Mouse (Mus musculus) hindlimb bud, embryonic 11.5 days (tissue): ENCODE measurements around the gene Cyp2d11.
A peak's percentile ranks its signal among the peaks of the same experiment; 100 is the strongest.
"Not testable (repeated sequence)": the region's sequence is repeated elsewhere in the genome, so short reads cannot be mapped to it uniquely, and the experiment has no call there.

Experiments
- DNase-seq: peaks from one replicate; pipeline ENCODE4 v3.0.0-alpha.2; 2012; ENCODE audit warnings: low read depth, low spot score; ENCODE audit errors: extremely low spot score

Gene Cyp2d11

DNA sequence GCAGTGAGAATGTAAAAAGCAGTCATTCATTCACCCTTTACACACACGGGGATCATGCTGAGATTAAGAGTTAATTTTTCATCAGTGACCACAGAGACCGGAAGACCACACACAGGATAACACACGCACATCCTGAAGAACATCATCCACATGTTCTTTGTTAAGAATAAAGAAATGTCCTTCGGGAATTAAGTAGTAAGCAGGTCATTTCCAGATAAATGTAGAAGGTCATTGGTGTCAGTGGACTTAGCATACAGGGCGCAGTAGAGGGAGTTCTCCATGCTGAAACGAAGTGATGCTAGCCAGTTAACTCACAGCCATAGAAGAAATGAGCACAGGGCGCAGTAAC lies 13.1 kb downstream of the Cyp2d11 start:
- DNase-seq = no peak

DNA sequence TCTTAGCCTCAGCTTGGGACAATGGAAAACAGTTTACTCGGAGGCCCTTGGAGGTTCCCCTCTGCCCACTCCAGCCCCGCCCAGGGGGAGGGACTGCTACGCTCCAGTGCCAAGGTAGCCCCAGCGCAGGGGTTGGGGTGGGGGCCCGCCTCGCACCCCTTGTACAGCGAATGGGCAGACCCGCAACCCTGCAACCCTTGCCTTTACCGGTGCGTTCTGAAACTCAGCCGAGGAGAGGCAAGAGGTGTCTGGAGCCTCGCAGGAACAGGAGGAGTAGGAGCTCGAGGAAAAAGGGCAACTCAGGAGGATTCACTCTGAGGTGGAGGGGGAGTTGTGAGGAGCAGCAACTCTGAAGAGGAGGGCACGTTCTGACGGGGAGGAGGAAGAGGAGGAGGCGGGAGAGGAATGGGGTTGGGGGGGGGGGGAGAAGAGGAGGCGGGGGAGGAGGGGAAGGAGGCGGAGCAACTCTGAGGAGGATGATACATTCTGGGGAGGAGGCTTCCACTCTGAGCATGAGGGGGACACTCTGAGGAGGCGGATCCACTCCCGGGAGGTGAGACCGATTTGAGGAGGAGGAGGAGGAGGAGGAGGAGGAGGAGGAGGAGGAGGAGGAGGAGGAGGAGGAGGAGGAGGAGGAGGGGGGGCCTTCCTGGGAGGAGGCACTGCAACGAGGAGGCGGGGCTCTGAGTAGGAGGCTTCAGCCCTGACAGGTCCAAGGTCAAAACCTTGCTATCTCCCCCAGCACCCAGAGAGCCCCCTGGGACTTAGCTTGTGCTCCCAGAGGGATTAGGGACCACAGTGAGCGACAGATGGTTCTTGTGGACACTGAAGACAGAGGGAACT lies 13.7 kb downstream of the Cyp2d11 start, which contains the start of gene Cyp2d22:
Cyp2d22 (minus strand) TSS at position 390 of the 843 bp plus-strand sequence.
- DNase-seq = no peak

DNA sequence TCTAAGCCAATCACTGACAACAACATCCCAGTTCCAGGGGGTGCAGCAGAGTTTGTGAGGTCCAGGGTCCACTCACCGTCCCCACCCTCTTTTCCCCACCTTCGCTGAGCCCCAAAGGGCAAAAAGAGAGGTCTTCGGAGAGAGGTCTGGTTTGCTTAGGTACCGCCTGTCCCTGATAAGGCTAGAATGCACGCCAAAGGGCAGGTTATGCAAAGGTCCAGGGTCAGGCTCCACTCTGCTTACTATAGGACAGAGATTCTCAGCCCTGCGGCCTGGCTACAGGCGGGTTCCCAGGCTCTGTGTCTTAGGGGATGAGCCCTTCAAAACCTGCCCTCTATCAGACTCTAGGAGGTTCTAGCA lies 14.3 kb downstream of the Cyp2d11 start:
- no peak for DNase-seq

DNA sequence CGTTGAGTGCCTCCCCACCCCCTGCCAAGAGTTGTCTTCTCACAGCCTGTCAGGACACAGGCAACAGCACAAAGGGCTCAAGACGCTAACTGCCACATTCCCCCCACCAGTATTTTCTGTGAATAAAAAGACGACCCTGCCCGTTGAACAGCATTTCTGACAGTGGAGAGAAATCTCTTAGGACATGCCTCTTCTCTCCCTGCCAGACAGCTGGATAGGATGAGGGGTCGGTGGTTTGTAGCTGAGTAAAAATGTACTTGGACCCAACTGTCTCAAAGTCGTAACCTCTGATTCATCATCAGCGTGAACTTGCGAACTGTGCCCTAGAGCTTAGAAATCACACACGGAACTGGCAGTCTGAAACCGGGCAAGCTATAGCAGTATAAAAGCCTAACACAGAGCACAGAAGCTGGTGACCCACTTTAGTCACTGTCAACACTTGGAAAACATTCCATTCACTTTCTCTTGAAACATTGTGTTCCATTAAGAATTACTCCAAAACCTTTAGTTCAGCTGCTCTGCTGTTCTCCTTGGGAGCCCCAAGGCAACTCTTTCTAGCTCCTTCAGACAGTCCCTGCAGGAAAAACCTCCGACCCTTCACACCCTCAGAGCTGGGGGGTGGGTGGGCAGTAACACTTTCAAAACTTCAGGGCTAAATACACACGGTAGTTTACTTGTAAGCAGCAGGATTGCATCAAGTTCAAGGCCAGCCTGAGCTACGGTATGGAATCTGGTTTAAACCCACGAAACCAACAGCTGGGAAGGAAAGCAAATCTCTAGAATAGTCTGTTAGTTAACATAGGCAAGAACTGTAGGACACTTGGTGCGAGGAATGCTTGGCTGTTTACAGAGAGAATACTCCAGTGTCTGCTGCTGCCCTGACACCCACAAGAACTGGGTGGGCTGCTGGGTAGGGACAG lies 15.3 kb downstream of the Cyp2d11 start:
- DNase-seq = no peak

DNA sequence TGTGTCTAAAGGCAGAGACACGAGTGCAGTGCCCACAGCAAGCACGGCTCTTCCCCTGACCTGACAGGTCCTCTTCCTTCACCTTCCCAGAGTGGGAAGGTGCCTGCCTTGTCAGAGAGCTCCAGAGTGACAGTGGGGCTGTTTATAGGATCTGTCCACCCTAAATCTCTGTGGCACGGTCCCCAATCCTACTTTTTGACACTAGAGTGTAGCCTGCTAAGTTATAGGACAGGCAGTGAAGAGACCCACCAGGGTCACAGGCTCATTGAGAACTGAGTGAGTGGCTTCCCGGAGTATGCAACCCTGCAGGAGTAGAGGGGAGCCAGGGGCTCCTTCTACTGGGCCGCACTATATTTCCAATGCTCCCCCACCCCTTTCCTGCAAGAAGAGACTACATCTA lies 16.1 kb downstream of the Cyp2d11 start:
- no peak for DNase-seq

DNA sequence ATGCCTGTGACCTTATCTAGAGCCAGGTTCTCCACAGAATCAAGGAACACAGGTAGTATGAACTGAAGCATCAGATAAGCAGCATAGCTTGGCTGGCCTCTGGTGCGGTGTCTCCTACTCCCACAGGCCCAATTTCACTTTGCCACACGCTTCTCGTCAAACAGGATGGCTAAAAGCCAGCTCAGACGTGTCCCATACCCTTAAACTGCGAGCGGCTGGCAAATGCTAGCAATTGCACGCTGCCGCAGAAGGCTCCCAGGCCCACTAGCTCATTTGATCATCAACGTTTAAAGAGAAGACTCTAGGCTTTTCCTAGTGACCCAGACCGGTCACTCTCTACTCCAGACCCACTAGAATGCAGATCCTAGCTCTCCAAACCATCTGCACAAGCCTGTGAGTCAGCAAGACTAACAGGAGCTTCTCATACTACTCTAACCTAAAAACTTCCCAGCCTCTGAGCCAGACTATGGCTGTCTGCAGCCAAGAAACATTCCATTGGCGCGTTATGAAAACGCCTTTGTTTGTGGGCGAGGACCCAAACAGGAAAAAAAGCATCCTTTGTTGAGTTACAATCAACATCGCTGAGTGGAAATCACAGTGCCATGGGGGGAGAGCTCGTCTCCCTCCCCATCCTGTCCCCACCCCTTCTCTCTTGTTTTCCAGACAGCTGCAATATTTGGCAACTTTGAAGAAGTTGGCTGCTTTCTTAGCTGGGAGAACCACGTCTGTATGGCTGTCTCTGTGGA lies 17.3 kb downstream of the Cyp2d11 start:
- no peak for DNase-seq

DNA sequence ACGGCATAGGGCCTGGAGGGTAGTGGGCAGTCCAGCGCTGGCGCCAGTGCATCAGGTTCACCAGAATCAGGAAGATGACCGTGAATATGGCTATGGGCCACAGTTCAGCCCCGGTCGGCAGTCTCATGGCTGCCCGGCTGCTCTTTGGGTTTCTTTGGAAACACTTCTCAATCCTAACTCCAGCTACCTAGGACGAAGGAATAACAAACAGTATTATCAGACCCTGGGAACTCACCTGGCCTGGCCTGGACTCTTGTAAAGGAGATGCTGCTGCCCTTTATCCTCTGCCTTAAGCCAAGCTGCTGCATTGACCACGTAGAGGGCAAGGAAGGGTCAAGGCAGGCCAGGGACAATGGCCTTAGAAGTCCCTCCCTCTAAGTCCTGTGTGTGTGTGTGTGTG lies 18.0 kb downstream of the Cyp2d11 start:
- no peak for DNase-seq

DNA sequence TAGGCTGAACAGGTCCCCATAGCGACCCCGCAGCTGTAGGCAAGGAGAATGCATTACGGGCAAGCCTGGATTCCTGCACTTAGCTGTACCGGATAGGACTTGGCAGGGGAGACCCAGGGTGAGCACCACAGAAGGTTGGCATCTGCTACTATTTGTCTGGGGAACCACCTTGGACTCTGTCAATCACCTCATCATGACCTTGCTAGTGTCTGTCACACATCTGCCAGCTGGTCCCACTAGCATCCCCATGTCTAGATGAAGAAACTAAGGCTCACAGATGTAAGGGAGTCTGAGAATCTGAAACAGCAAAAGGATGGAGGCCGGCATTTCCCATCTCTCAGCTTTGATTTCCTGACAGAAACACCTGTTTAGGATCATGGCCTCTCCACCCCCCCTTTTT lies 19.4 kb downstream of the Cyp2d11 start:
- DNase-seq = no peak

DNA sequence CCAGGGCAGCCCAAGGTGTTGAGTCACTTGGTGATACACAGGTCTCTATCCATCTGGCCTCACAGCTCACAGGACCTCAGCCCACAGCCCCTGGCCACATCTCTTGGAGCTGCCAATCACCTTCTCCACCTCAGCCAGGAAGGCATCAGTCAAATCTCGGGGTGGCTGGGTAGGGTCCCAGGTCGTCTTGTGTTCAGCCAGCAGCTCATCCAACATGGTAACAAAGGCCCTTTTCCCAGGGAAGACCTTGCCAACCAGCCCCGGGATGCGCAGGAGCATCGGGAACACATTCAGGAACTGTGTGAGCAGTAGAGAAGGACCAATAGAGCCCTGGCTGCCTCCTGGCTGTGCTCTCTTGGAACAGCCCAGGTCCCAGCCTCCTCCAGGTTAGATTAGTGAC lies 20.8 kb downstream of the Cyp2d11 start:
- no peak for DNase-seq

DNA sequence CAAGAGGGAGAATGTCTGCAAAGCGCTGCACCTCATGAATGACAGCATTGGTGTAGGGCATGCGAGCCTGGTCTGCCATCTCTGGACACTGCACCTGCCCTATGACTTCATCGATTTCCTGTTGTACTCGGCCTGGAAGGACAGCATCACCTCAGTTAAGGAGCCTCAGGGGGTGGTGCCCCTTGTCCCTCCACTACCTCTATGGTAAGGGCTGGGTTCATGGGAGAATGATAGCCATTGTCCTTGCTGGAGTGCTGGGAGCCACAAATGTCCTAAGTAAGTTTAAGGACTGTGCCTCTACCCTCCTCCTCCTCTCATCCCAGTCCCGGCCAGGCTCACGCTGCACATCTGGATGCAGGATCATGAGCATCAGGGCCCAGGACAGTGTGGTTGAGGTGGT lies 21.4 kb downstream of the Cyp2d11 start:
- DNase-seq = no peak

DNA sequence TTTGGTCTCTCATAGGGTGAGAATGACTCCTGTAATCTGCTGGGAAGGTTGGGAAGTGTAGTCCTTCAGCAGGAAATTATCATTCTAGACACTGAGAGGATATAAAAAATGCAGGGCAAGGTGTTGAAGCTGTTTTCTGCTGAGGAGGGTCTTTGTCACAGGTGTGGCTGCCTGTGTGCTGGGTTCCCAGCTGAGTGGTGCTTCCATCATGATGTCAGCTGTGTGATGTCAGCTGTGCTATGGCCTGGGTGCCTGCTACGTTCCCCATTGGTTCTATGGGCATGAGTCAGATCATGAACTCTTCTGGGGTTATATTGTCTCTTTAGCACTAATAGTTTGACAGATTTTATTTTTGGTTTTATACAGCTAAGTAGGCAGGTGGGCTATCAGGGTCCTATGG lies 25.0 kb downstream of the Cyp2d11 start:
- no peak for DNase-seq

DNA sequence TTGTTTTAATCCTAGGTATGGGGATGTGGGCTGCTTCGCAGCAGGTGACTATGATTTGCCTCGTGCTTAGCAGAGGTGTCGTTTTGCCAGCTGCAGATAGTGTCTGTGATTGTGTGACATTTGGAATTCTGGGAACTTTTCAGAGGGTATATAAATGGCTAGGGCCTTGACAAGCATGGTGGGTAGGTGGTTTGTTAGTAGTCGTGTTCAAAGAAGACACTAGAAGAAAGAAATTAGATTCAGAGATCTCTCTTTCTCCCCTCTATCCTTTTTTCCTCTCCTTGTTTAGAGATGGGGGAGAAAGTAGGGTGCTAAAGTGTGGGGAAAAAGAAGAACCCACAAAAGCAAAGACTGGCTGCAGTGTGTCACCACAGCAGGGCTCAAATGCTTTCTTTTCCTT lies 25.7 kb downstream of the Cyp2d11 start:
- DNase-seq = no peak

DNA sequence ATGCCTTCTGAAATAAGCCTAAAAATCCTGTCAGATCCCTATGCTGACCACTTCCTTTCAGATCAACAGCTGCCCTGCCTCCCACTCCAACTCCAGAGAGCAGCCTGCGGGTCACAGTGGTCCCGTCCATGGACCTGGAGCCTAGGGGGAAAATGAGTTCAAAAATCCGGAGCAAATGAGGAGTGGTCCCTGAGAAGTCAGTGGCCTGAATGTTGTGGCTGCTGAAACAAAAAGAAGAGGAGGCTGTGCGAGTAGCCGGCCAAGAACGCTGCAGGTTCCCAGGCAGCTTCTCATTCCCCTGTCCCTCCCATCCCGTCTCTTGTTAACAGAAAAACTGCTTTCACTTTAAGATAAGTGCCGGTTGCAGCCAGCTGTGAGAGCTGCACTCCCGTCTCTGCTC lies 29.3 kb downstream of the Cyp2d11 start:
- DNase-seq = not testable (repeated sequence)

DNA sequence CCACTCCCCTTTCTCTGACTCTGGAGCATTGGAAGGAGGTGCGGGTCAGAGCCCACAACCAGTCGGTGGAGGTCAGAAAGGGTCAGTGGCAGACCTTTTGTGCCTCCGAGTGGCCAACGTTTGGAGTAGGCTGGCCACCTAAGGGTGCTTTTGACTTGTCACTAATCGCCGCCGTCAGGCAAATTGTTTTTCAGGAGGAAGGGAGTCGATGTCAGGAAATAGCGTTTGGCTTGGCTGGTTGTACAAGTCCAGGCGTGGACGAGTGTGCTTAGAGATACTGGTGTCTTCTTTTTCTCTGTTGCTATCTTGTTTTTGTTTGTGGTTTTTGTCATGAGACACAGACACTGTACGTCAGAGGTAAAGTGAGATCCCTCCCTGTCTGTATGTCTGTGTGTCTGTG lies 30.0 kb downstream of the Cyp2d11 start:
- DNase-seq = not testable (repeated sequence)

DNA sequence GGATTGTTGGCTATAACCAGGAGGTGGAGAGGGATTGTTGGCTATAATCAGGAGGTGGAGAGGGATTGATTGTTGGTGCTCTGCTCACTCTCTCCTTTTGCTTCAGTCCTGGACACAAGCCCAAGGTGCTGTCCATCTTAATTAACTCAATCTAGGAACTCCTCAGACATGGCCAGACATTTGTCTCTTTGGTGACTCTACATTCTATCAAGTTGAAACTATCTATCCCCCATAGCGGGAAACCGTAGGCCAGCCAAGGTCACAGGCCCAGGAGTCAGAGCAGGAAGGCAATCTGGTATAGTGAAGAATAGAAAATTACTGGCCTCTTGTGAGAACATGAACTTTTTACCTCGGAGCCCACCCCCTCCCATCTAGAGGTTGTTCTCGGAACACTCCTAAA lies 31.6 kb downstream of the Cyp2d11 start:
- DNase-seq = no peak

DNA sequence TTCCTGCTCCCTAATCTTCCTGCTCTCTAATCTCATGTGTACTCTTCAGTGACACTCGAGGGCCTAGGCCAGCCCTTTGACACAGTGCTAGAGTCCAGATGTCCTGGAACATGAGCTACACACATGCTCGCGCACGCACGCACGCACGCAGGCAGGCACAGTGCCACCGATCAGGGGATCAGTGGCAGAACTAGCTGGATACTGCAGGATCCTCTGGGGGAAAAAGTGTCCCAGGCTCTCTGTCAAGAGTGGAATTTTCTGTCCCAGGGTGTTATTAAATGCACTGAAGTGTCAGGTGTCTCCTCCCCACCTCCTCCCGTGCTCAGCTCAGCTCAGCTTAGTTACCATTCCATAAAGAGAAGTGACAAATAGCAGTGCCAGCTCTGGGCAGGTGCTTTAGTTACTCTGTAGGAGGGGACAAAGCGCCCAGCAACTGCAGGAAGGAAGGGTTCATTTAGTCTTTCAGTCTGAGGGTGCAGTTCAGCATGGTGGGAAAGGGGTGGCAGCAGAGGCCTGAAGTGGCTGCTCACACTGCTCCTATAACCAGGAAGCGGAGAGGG lies 32.3 kb downstream of the Cyp2d11 start:
- no peak for DNase-seq

DNA sequence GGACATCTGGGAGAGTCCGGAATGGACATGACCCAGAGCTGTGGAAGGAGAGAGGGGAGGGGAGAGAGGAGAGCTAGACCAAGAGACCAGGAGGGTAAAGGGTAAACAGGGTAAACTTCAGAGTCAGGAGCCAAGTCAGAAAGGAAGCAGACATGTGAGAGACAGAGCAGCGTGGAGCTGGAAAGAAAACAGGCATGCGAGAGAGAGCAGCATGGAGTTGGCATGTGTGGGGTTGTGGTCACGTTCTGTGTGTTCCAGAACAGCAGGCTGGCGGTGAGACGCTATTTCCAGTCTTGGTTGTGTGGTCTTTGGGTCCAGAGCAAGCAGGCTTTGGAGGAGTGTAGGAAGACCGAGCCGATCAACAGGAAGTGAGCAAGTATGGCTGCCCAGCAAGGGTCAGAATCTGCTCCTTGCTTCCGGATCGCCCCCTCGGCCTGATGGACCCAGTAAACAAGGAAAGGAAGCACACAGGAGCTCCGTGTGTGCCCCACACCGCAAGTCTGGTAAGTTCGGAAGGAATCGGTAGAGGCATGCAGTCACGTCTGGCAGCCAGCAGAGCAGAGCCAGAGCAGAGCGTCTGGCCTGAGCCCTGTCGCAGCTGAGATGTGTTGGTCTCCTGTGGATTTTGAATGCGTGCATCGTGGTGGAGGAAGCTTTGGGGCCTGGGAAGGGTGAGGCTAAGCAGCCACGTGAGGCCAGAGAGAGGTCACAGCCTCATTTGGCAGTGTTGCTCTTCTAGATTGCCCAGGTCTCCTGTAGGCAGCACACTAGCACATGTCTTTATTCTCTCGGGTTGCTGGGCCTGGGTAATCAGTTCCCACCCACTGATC lies 35.2 kb downstream of the Cyp2d11 start:
- no peak for DNase-seq

DNA sequence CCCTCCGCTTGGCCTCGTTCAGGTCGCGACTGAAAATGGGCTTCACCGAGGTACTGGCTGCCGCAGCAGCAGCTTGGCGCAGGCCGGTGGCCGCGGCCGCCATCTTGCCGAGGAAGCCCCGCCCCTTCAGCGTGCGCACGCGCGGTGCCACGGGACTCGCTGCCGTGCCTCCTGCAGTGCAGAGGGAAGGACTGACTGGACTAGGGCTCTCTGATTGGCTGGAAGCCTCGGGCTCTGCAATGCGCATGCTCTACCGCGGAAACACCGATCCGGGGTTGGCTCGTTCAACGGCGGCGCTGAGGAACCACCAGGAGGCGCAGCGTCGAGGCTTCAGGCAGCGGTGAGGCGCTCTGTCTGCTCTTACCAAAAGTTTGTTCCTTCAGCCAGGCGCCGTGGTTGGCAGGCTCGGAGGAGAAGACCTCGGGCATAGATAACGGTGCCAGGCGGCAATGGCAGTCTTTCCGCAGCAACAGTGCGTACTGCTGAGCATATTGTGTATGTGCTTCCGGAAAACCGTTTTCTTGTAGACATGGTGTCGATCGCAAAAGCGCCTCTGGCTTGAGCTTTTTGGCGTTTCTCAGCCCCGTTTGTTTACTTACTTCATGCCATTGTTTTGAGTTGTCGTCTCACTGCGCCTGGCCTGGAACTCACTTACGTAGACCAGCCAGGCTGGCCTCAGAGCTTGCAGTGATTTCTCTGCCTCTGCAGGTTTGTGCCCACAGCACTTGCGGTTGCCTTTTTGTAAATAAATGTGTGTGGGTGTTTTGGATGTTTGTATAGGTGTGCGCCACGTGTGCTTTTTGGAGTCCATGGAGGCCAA lies 39.5 kb downstream of the Cyp2d11 start, which contains the start of gene Ndufa6:
Ndufa6 (minus strand) TSS at position 197 of the 820 bp plus-strand sequence.
- DNase-seq = peak; percentile 95

DNA sequence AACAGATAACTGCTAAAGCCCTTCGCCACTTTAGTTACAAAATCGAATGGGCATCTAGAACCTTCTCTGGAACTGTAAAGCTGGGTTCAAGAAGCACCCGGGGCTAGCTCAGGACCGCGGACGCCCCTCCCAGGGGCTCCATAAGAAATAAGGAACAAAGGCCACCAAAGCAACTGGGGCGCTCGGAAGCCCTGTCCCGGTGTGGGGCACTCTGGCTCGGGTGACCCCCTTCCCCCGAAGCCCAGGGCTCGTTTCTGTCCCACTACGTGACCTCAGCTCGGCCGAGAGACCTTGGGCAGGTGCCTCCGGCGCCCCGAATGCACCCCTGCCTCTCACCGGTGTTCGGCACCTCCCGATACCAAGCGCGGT lies 40.1 kb downstream of the Cyp2d11 start:
- no peak for DNase-seq
